Mouse (Mus musculus) myocyte (in vitro differentiated cells): ENCODE results near the gene Bicc1.

Source experiments
- E2F4 ChIP-seq: IDR thresholded peaks from one replicate; pipeline ENCODE4 v1.6.1; 2011; ENCODE audit warnings: mild to moderate bottlenecking, control low read depth, moderate library complexity; ENCODE audit not compliant: insufficient read depth
- POLR2A ChIP-seq: IDR thresholded peaks from one replicate; pipeline ENCODE4 v1.6.1; 2011; ENCODE audit warnings: low read depth, mild to moderate bottlenecking, control low read depth, moderate library complexity; ENCODE audit not compliant: insufficient read length

- TF ChIP-seq E2F4 (no peak), POLR2A (no peak)
These were observed 209.4 kb downstream of the Bicc1 start for GRCm38 (mm10) chr10:70950105-70950424.
